Mouse (Mus musculus): ENCODE results near the gene AI481877. TPM values are rescaled to one million over a fixed set of nuclear protein-coding genes. Genes with fewer than 3 reads are reported as not detected.
"Not testable (repeated sequence)": the region's sequence is repeated elsewhere in the genome, so short reads cannot be mapped to it uniquely, and the experiment has no call there.

Gene AI481877
- polyA plus RNA-seq (2016; fragmentation: Nextera tagmentation; extraction: Ambion mirVana), result not detected in 2 replicates

DNA sequence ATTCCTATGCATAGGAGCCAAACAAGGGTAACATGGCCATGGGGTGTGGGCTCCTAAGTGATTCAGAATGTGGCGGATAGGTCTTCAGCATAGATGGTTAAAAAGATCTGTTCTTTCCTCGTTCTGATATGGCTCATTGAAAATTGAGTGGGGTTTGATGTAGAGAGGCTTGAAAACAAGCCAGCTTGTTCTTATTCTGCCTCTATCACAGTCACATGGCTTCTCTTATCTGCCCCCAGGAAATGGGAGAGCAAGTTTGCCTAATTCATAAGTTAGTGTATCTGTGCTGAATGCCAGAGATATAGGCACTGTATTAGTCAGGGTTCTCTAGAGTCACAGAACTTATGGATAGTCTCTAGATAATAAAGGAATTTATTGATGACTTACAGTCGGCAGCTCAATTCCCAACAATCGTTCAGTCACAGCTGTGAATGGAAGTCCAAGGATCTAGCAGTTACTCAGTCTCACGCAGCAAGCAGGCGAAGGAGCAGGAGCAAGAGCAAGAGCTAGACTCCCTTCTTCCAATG lies at the start of gene AI481877:
Gene AI481877 (minus strand): TSS at position 477 of the 527 bp plus-strand sequence.
- H3K9me3 ChIP-seq; H3K27ac ChIP-seq; H3K27me3 ChIP-seq; H3K9ac ChIP-seq; H3K4me1 ChIP-seq; ATAC-seq (ENCODE audit: insufficient number of reproducible peaks, insufficient read depth, low FRiP score, low TSS enrichment); H3K36me3 ChIP-seq; H3K4me3 ChIP-seq; H3K4me2 ChIP-seq (replicated peaks): not testable (repeated sequence)
- WGBS, result 79% methylated on average over 4 of the region's 6 CpGs

DNA sequence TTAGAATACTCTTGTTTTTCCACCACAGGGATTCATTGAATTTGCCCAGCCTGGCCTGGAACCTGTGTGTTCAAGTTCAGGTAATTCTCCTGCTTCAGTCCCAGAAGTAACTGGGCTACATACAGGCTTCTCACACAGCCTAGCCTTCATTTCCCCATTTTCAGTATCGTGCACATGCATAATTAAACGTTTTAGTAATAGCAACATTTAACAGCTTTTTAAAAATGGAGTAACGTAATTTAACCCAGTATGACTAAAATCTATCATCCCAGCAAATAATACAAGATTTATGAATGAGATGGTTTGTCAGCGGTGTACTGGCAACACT lies 49.7 kb upstream of the AI481877 start:
- ATAC-seq (ENCODE audit: insufficient number of reproducible peaks, insufficient read depth, low FRiP score, low TSS enrichment), result no peak; the same call in 1 of the 2 replicates
- Histone ChIP-seq H3K36me3 (no peaks in the 10 kb centered on the region), H3K9me3 (no peaks in the 10 kb centered on the region), H3K4me3 (peak overlapping the region; percentile 93), H3K4me2 (replicated peaks) (peak overlapping the region; percentile 84), H3K4me1 (peaks cover 4% of the 10 kb centered on the region; the same call in 1 of the 2 replicates), H3K27ac (peak overlapping the region; percentile 93; the same call in 1 of the 2 replicates), H3K9ac (peak overlapping the region; percentile 96; the same call in 1 of the 2 replicates), H3K27me3 (no peaks in the 10 kb centered on the region)
- WGBS, result 30% methylated on average over 4 of the region's 4 CpGs

DNA sequence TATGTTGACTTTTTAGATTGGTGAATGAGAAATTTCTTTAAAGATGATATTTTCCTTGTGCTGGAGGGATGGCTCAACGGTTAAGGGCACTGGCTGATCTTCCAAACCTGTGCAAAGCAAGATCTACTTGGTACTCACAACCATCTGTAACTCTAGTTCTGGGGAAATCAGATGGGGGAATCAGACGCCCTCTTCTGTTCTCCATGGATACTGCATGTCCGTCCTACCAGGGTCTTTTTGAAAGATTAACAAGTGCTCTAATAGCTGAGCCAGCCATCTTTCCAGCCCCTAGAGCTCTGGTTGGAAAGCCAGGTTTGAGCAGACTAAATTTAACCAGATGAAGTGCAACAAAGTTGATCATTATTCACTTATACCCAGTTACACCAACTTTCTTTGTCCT lies 48.5 kb upstream of the AI481877 start:
- H3K27ac ChIP-seq, result no peak overlapping the region
- no peak overlapping the region for H3K4me2 ChIP-seq (replicated peaks)
- peaks cover 4% of the 10 kb centered on the region; the same call in 1 of the 2 replicates for H3K4me1 ChIP-seq
- ATAC-seq (ENCODE audit: insufficient number of reproducible peaks, insufficient read depth, low FRiP score, low TSS enrichment), result no peak
- WGBS, result 32% methylated on average over 3 of the region's 3 CpGs
- no peaks in the 10 kb centered on the region for H3K36me3 ChIP-seq
- no peaks in the 10 kb centered on the region for H3K9me3 ChIP-seq
- H3K9ac ChIP-seq, result no peak overlapping the region
- no peak overlapping the region for H3K4me3 ChIP-seq
- H3K27me3 ChIP-seq, result no peaks in the 10 kb centered on the region

DNA sequence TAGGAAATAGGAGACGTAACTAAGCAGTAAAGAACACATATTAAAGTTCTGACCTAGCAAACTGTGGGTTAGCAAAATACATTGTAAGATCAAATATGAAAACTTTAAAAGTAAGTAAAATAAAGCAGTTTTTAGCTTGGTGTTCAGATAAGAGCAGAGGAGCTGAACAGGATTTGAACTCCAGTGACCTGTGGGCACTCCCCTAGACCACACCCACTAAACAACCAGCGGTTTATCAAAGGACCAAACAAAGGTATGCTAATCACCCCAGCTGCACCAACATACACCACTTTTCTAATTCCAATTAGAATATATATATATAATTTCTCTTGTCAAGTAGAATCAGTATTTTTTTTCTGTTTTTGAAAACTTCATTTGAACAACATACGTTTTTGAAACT lies 46.9 kb upstream of the AI481877 start:
- Histone ChIP-seq H3K4me2 (replicated peaks) (no peak overlapping the region), H3K4me3 (no peak overlapping the region), H3K9ac (no peak overlapping the region), H3K36me3 (no peaks in the 10 kb centered on the region), H3K4me1 (peaks cover 4% of the 10 kb centered on the region; the same call in 1 of the 2 replicates), H3K27ac (no peak overlapping the region), H3K9me3 (no peaks in the 10 kb centered on the region), H3K27me3 (no peaks in the 10 kb centered on the region)
- no peak for ATAC-seq (ENCODE audit: insufficient number of reproducible peaks, insufficient read depth, low FRiP score, low TSS enrichment)
- 56% methylated on average over 3 of the region's 3 CpGs for WGBS

DNA sequence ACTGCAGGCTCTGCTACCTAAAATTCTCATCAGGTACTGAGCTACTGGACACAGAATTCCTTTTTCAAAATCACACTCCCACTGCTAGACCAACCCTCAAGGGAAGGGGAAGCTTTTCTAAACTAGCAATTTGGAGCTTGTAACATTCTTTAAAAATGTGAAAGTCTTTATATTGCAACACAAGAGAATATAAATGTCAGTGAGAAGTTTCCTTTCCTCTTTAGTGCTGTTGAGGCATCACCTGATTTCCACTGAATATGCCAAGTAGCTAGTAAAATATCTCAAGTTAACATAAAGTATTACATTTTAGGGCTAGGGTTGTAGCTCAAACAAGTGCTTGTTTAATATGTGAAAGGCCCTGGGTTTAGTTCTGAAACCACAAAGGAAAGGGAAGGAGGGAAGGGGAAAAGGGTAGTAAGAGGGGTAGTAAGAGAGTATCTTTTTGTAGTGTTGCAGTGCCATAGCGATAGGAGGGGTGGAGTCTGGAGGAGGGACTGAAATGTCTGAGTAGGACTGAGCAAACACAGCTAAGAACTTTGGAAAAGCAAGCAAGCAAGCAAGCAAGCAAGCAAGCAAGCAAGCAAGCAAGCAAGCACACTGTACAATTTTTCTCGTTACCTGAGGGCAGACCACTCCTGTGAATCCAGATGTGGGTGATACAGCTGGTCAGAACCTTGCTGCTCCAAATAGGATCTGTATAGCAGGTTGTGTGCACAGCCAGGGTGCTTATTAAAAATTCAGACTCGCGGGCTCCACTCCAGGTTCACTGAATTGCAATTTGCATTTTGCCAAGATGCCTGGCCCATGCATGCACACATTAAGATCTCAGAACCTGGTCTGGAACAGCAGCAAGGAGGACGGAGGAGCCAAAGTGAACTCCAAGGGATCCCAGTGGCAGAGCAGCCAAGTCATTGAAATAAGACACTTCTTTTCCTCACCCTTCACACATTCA lies 42.8 kb upstream of the AI481877 start:
- Histone ChIP-seq H3K36me3 (no peaks in the 10 kb centered on the region), H3K9ac (no peak overlapping the region), H3K9me3 (no peaks in the 10 kb centered on the region), H3K4me1 (no peaks in the 10 kb centered on the region), H3K27me3 (no peaks in the 10 kb centered on the region), H3K4me2 (replicated peaks) (no peak overlapping the region), H3K4me3 (no peak overlapping the region), H3K27ac (no peak overlapping the region)
- WGBS, result 56% methylated on average over 5 of the region's 5 CpGs
- ATAC-seq (ENCODE audit: insufficient number of reproducible peaks, insufficient read depth, low FRiP score, low TSS enrichment), result no peak

DNA sequence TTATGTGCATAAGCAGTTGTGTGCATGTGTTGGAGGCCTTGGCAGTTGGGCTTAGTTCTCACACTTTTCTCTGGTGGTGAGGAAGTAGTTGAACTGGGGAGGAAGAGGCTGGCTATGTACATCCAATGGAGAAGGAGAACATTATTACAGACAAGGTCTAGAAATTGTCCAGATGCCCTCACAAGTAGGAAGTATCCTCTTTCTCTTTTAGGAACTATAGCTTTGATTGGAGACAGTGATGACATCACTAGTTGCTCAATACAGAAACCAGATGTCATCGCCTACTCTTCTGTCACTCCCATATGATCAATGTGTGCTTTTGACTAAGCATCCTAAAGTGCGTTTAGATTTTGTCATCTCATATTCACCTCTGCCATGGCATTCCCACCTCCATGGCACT lies 38.8 kb upstream of the AI481877 start:
- Histone ChIP-seq H3K4me3 (no peak overlapping the region), H3K27ac (no peak overlapping the region), H3K9ac (no peak overlapping the region), H3K4me1 (no peaks in the 10 kb centered on the region), H3K9me3 (no peaks in the 10 kb centered on the region), H3K4me2 (replicated peaks) (no peak overlapping the region), H3K27me3 (no peaks in the 10 kb centered on the region), H3K36me3 (no peaks in the 10 kb centered on the region)
- WGBS, result 86% methylated on average over 2 of the region's 2 CpGs
- no peak for ATAC-seq (ENCODE audit: insufficient number of reproducible peaks, insufficient read depth, low FRiP score, low TSS enrichment)

DNA sequence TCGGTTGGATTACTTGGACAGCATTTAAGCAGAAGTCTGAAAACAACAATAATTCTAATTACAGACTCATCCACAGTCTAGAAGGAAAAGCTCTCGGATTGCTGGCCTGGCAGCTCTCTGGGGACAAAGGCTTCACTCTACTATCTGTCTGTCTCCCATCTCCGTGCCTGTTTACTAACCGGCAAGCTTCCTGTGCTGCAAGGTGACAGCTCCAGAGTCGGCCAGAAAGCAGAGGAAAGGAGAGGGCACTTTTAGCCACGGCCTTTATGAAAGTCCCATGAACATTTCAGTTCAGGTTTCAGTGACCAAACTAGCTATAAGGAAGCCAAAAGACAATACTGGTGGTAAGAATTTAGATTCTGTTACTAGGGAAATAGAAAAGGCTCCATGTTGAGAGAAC lies 37.1 kb upstream of the AI481877 start:
- H3K4me2 ChIP-seq (replicated peaks), result no peak overlapping the region
- no peak for ATAC-seq (ENCODE audit: insufficient number of reproducible peaks, insufficient read depth, low FRiP score, low TSS enrichment)
- 33% methylated on average over 6 of the region's 6 CpGs for WGBS
- H3K27ac ChIP-seq, result no peak overlapping the region
- no peak overlapping the region for H3K4me3 ChIP-seq
- H3K9me3 ChIP-seq, result no peaks in the 10 kb centered on the region
- H3K36me3 ChIP-seq, result no peaks in the 10 kb centered on the region
- no peaks in the 10 kb centered on the region for H3K27me3 ChIP-seq
- H3K4me1 ChIP-seq, result no peaks in the 10 kb centered on the region
- no peak overlapping the region for H3K9ac ChIP-seq

DNA sequence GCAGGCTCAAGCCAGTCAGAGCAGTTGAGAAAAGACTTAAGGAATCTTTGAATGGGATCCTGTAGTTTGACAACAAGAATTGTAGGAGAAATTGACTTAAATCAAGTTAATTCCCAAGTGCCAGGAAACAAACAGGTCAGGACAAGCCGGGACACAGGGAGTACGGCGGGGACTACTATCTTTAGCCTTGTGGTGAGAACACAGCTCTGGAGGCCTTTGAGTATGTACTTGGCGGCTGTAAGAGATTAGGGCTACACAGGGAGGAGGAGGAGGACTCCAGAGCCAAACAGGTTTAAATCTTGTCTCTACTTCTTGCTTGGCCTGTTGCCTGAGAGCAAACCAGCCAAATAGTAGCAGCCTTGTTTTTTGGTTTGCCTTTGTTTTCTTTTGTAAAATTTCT lies 36.2 kb upstream of the AI481877 start:
- H3K36me3 ChIP-seq, result no peaks in the 10 kb centered on the region
- ATAC-seq (ENCODE audit: insufficient number of reproducible peaks, insufficient read depth, low FRiP score, low TSS enrichment), result no peak
- WGBS, result 67% methylated on average over 4 of the region's 4 CpGs
- H3K4me2 ChIP-seq (replicated peaks), result no peak overlapping the region
- H3K4me1 ChIP-seq, result no peaks in the 10 kb centered on the region
- no peaks in the 10 kb centered on the region for H3K9me3 ChIP-seq
- no peaks in the 10 kb centered on the region for H3K27me3 ChIP-seq
- no peak overlapping the region for H3K4me3 ChIP-seq
- no peak overlapping the region for H3K9ac ChIP-seq
- no peak overlapping the region for H3K27ac ChIP-seq

DNA sequence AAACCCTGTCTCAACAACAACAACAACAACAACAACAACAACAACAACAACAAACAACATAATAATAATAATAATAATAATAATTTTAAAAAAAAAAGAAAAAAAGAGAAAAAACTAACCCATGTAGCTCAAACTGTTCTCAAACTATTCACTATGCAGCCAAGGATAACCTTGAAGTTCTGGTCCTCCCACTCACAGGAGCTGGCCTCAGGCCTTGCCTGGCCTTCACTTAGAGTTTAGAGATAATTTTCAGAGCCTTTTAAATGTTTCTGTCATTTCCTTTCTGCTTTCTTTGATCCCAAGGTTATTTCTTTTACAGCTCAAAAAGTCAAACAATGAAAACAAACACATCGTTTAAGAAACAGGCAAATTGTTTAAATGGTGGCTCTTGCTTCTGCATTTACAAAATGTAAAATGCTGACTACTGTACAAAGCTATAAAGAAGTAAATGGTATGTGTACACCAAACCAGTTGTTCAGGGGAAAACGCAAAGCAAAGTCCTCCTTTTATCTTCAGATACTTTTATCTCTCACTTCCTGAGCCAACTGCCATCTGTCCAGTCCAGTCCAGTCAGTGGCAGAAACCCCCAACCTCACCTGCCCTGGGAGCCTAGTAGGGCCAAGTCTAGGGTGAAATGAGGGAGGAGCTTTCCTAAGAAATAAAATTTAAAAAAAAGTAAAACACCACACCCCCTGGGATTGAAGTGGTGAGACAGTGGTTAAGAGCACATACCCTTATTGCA lies 34.6 kb upstream of the AI481877 start:
- Histone ChIP-seq H3K4me1 (no peaks in the 10 kb centered on the region), H3K27ac (no peak overlapping the region), H3K4me3 (no peak overlapping the region), H3K27me3 (no peaks in the 10 kb centered on the region), H3K4me2 (replicated peaks) (no peak overlapping the region), H3K36me3 (no peaks in the 10 kb centered on the region), H3K9me3 (no peaks in the 10 kb centered on the region), H3K9ac (no peak overlapping the region)
- no peak for ATAC-seq (ENCODE audit: insufficient number of reproducible peaks, insufficient read depth, low FRiP score, low TSS enrichment)
- WGBS, result 75% methylated on average over 2 of the region's 2 CpGs

DNA sequence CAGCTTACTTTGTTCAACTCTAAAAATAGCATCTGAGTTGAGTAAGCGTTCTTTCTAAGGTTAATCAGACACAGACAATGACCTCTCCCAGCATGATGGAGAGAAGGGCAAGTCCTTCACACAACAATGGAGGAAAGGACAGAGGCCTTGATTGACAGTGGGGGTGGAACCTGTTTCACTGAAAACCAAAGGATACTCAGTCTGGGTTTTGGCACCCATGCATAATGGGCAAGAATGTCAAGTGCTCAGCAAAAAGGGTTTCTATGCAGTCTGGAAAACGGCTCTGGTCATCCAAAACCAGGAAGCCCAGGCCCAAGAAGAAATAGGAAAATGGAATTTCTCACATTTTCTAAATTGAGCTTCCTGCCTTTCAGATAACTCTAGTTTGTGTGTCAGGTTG lies 33.8 kb upstream of the AI481877 start:
- no peak overlapping the region for H3K4me2 ChIP-seq (replicated peaks)
- no peak for ATAC-seq (ENCODE audit: insufficient number of reproducible peaks, insufficient read depth, low FRiP score, low TSS enrichment)
- 49% methylated on average over 2 of the region's 2 CpGs for WGBS
- H3K27me3 ChIP-seq, result no peaks in the 10 kb centered on the region
- no peaks in the 10 kb centered on the region for H3K4me1 ChIP-seq
- H3K36me3 ChIP-seq, result no peaks in the 10 kb centered on the region
- no peak overlapping the region for H3K4me3 ChIP-seq
- no peaks in the 10 kb centered on the region for H3K9me3 ChIP-seq
- no peak overlapping the region for H3K9ac ChIP-seq
- H3K27ac ChIP-seq, result no peak overlapping the region

DNA sequence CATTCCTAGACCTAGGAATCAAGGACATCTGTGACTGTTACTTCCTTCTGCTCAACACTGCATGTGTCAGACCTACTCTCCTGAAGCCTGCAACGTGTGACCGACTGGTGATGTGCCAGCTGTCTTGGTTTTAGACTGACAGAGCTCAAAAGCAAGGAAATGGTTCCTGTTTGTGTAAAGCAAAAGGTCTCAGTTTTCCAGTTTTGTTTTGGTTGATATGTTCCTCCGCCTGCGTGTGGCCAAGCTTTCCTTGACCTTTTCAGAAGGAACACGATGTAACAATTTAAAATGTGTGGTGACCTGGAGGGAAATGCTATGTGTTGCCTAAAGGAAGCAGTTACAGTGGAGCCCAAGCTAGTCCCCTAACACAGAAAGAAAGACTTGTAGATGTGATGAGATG lies 31.2 kb upstream of the AI481877 start:
- H3K36me3 ChIP-seq, result no peaks in the 10 kb centered on the region
- H3K9ac ChIP-seq, result no peak overlapping the region
- WGBS, result 73% methylated on average over 5 of the region's 5 CpGs
- no peaks in the 10 kb centered on the region for H3K27me3 ChIP-seq
- no peak overlapping the region for H3K4me3 ChIP-seq
- no peak overlapping the region for H3K27ac ChIP-seq
- H3K4me1 ChIP-seq, result no peaks in the 10 kb centered on the region
- no peak for ATAC-seq (ENCODE audit: insufficient number of reproducible peaks, insufficient read depth, low FRiP score, low TSS enrichment)
- H3K4me2 ChIP-seq (replicated peaks), result no peak overlapping the region
- H3K9me3 ChIP-seq, result no peaks in the 10 kb centered on the region

Data from embryonic facial prominence, embryonic 12.5 days (tissue).